Mouse (Mus musculus) hindbrain, embryonic 11.5 days (tissue): ENCODE measurements around the gene Gm10188. TPM values are rescaled to one million over a fixed set of nuclear protein-coding genes. Genes with fewer than 3 reads are reported as not detected.

Experiments used
- ATAC-seq: fragments of 200-750 bp; cut with Nextera tagmentation; 2 replicates; pipeline ENCODE4 v1.8.0; 2017; ENCODE audit warnings: mild to moderate bottlenecking, moderate TSS enrichment, moderate library complexity; ENCODE audit not compliant: low FRiP score
- DNase-seq: peaks from one replicate; pipeline ENCODE4 v3.0.0-alpha.2; 2015; ENCODE audit warnings: low spot score
- H3K27ac ChIP-seq: fragments of 300-500 bp; sonication (generic); 2 replicates; pipeline ENCODE4 v1.5.1; 2014; ENCODE audit warnings: mild to moderate bottlenecking, low read depth, low read length
- H3K27me3 ChIP-seq: fragments of 300-500 bp; sonication (generic); 2 replicates; pipeline ENCODE4 v1.6.1; 2014; ENCODE audit warnings: mild to moderate bottlenecking, low read length, moderate library complexity, mixed read lengths; ENCODE audit not compliant: control insufficient read depth, insufficient read depth
- H3K36me3 ChIP-seq: fragments of 300-500 bp; sonication (generic); 2 replicates; pipeline ENCODE4 v1.6.1; 2014; ENCODE audit warnings: mild to moderate bottlenecking, low read length, moderate library complexity, mixed read lengths; ENCODE audit not compliant: control insufficient read depth, insufficient read depth
- H3K4me1 ChIP-seq: fragments of 300-500 bp; sonication (generic); replicated peaks from 2 replicates; pipeline ENCODE4 v1.6.1; 2014; ENCODE audit warnings: low read length, mixed read lengths; ENCODE audit not compliant: control insufficient read depth, insufficient read depth
- H3K4me2 ChIP-seq: fragments of 300-500 bp; sonication (generic); replicated peaks from 2 replicates; pipeline ENCODE4 v1.6.1; 2014; ENCODE audit warnings: mild to moderate bottlenecking, low read depth, low read length
- H3K4me3 ChIP-seq: fragments of 300-500 bp; sonication (generic); 2 replicates; pipeline ENCODE4 v1.5.1; 2014; ENCODE audit warnings: low read depth, low read length
- H3K9ac ChIP-seq: fragments of 300-500 bp; sonication (generic); 2 replicates; pipeline ENCODE4 v1.6.1; 2014; ENCODE audit warnings: low read depth, low read length
- H3K9me3 ChIP-seq: fragments of 300-500 bp; sonication (generic); 2 replicates; pipeline ENCODE4 v1.6.1; 2016; ENCODE audit warnings: low read length; ENCODE audit not compliant: control insufficient read depth
- WGBS: fragments of 180-500 bp; shearing (Covaris S2); extraction: QIAGEN DNeasy Blood & Tissue Kit; methylation state at CpG from one replicate; pipeline ENCODE4 v1.1.7; 2014; 5-methylcytosine and 5-hydroxymethylcytosine counted together
- polyA plus RNA-seq: library from polyadenylated mRNA; unstranded; fragments of >200 nt; fragmentation: Nextera tagmentation; extraction: Ambion mirVana; gene quantifications from 2 replicates; pipeline ENCODE4 v1.2.1, GENCODE M21; 2014

The Gm10188 gene
- polyA plus RNA-seq, 1 experiment from 2014 or later: not detected

- no peak overlapping the region for H3K27ac ChIP-seq
- ATAC-seq (no peak), DNase-seq (no peak)
- H3K4me3 ChIP-seq: no peak overlapping the region
- 40% methylated on average over 5 of the region's 5 CpGs for WGBS
- H3K4me2 ChIP-seq: 0 out of 2 replicates have a peak overlapping the region, but pooled peaks have one; percentile 6
- peaks cover 43% of the 10 kb centered on the region for H3K4me1 ChIP-seq
- no peaks in the 10 kb centered on the region for H3K9me3 ChIP-seq
- no peaks in the 10 kb centered on the region for H3K36me3 ChIP-seq
- H3K9ac ChIP-seq: peak overlapping the region; percentile 29; the same call in 1 of the 2 replicates
- no peaks in the 10 kb centered on the region for H3K27me3 ChIP-seq
These were observed 33.9 kb downstream of the Gm10188 start for GRCm38 (mm10) chr1:132195681-132196080.

- Histone ChIP-seq H3K4me1 (peaks cover 39% of the 10 kb centered on the region), H3K4me3 (no peak overlapping the region), H3K9me3 (no peaks in the 10 kb centered on the region), H3K9ac (no peak overlapping the region; the same call in 1 of the 2 replicates), H3K36me3 (no peaks in the 10 kb centered on the region), H3K27me3 (no peaks in the 10 kb centered on the region), H3K4me2 (no peak overlapping the region; the same call in 1 of the 2 replicates), H3K27ac (no peak overlapping the region)
- DNase-seq (no peak), ATAC-seq (no peak)
- WGBS: 35% methylated on average over 9 of the region's 9 CpGs
These were observed 34.5 kb downstream of the Gm10188 start for GRCm38 (mm10) chr1:132195100-132195499.

GRCm38 (mm10) chr1:132194624-132195023, 34.9 kb downstream of the Gm10188 start:
- Histone ChIP-seq H3K4me3 (no peak overlapping the region), H3K9ac (no peak overlapping the region), H3K4me1 (peaks cover 35% of the 10 kb centered on the region), H3K36me3 (no peaks in the 10 kb centered on the region), H3K27ac (no peak overlapping the region), H3K9me3 (no peaks in the 10 kb centered on the region), H3K27me3 (no peaks in the 10 kb centered on the region), H3K4me2 (no peak overlapping the region)
- DNase-seq (no peak), ATAC-seq (no peak)
- 56% methylated on average over 3 of the region's 3 CpGs for WGBS

GRCm38 (mm10) chr1:132193806-132194205, 35.8 kb downstream of the Gm10188 start:
- no peak overlapping the region for H3K9ac ChIP-seq
- H3K4me2 ChIP-seq: peak overlapping the region; percentile 78
- H3K4me1 ChIP-seq: peaks cover 33% of the 10 kb centered on the region
- ATAC-seq (no peak), DNase-seq (no peak)
- no peak overlapping the region for H3K4me3 ChIP-seq
- no peaks in the 10 kb centered on the region for H3K27me3 ChIP-seq
- no peaks in the 10 kb centered on the region for H3K9me3 ChIP-seq
- no peaks in the 10 kb centered on the region for H3K36me3 ChIP-seq
- no peak overlapping the region for H3K27ac ChIP-seq
- 75% methylated on average over 3 of the region's 3 CpGs for WGBS

- H3K4me3 ChIP-seq: peak overlapping the region; percentile 80
These were observed 37.5 kb downstream of the Gm10188 start for GRCm38 (mm10) chr1:132191786-132192680.

GRCm38 (mm10) chr1:132191093-132191785, 38.3 kb downstream of the Gm10188 start, which contains the start of the genes Lemd1 and AC124108.1:
Gene Lemd1 (plus strand): TSS chr1:132191431.
Gene AC124108.1 (plus strand): TSS chr1:132191457.
- H3K4me1 ChIP-seq: peaks cover 30% of the 10 kb centered on the region
- no peaks in the 10 kb centered on the region for H3K9me3 ChIP-seq
- H3K36me3 ChIP-seq: no peaks in the 10 kb centered on the region
- under 1% methylated on average over 34 of the region's 34 CpGs for WGBS
- peak within 1 kb of the TSS; percentile 80 for H3K4me3 ChIP-seq
- H3K27me3 ChIP-seq: peaks cover 2% of the 10 kb centered on the region; the same call in 1 of the 2 replicates
- H3K27ac ChIP-seq: peak within 1 kb of the TSS; percentile 99
- ATAC-seq: peak; percentile 17
- peak within 1 kb of the TSS; percentile 78 for H3K4me2 ChIP-seq
- peak within 1 kb of the TSS; percentile 93 for H3K9ac ChIP-seq
- peak; percentile 72 for DNase-seq

More at GRCm38 (mm10) chr1:132191786-132192680, 37.5 kb downstream of the Gm10188 start:
- Histone ChIP-seq H3K4me2 (peak overlapping the region; percentile 78), H3K9ac (peak overlapping the region; percentile 93), H3K27ac (peak overlapping the region; percentile 99), H3K4me1 (peaks cover 30% of the 10 kb centered on the region), H3K27me3 (peaks cover 2% of the 10 kb centered on the region; the same call in 1 of the 2 replicates), H3K36me3 (no peaks in the 10 kb centered on the region), H3K9me3 (no peaks in the 10 kb centered on the region)
- peak; percentile 68 for DNase-seq
- ATAC-seq: peak; percentile 36
- 3% methylated on average over 16 of the region's 16 CpGs for whole genome bisulfite sequencing

GRCm38 (mm10) chr1:132190621-132191092, 38.9 kb downstream of the Gm10188 start:
- WGBS: under 1% methylated on average over 62 of the region's 62 CpGs
- Histone ChIP-seq H3K27me3 (peaks cover 2% of the 10 kb centered on the region; the same call in 1 of the 2 replicates), H3K9me3 (no peaks in the 10 kb centered on the region), H3K4me3 (peak overlapping the region; percentile 80), H3K4me1 (peaks cover 27% of the 10 kb centered on the region), H3K9ac (peak overlapping the region; percentile 93), H3K36me3 (no peaks in the 10 kb centered on the region), H3K4me2 (peak overlapping the region; percentile 78), H3K27ac (peak overlapping the region; percentile 99)
- ATAC-seq (peak; percentile 28), DNase-seq (peak; percentile 73)

- H3K4me1 ChIP-seq: peaks cover 21% of the 10 kb centered on the region
- under 1% methylated on average over 50 of the region's 50 CpGs for WGBS
These were observed 39.5 kb downstream of the Gm10188 start for GRCm38 (mm10) chr1:132190040-132190513.

More at GRCm38 (mm10) chr1:132190040-132190513, 39.5 kb downstream of the Gm10188 start:
- peak; percentile 88 for DNase-seq
- Histone ChIP-seq H3K4me3 (peak overlapping the region; percentile 80), H3K36me3 (no peaks in the 10 kb centered on the region), H3K9me3 (no peaks in the 10 kb centered on the region), H3K27me3 (peaks cover 2% of the 10 kb centered on the region; the same call in 1 of the 2 replicates), H3K27ac (peak overlapping the region; percentile 99), H3K9ac (peak overlapping the region; percentile 93), H3K4me2 (peak overlapping the region; percentile 78)
- ATAC-seq: peak; percentile 83
